Mouse (Mus musculus) limb, embryonic 11.5 days (tissue): ENCODE results near the gene Opcml. TPM values are rescaled to one million over a fixed set of nuclear protein-coding genes. Genes with fewer than 3 reads are reported as not detected.

ENCODE experiments used
- ATAC-seq: fragments of 200-750 bp; cut with Nextera tagmentation; 2 replicates; pipeline ENCODE4 v1.8.0; 2017; ENCODE audit warnings: low read depth; ENCODE audit not compliant: insufficient number of reproducible peaks, low FRiP score, low TSS enrichment
- DNase-seq: peaks from one replicate; pipeline ENCODE4 v3.0.0-alpha.2; 2015; ENCODE audit warnings: low spot score
- H3K27ac ChIP-seq: fragments of 300-500 bp; sonication (generic); replicated peaks from 2 replicates; pipeline ENCODE4 v1.5.1; 2014; ENCODE audit warnings: low read depth, mild to moderate bottlenecking, low read length
- H3K27me3 ChIP-seq: fragments of 300-500 bp; sonication (generic); 2 replicates; pipeline ENCODE4 v1.6.1; 2014; ENCODE audit warnings: mild to moderate bottlenecking, low read length, mixed read lengths; ENCODE audit not compliant: control insufficient read depth, insufficient read depth
- H3K36me3 ChIP-seq: fragments of 300-500 bp; sonication (generic); 2 replicates; pipeline ENCODE4 v1.6.1; 2014; ENCODE audit warnings: mild to moderate bottlenecking, low read length, moderate library complexity, mixed read lengths; ENCODE audit not compliant: control insufficient read depth, insufficient read depth
- H3K4me1 ChIP-seq: fragments of 300-500 bp; sonication (generic); 2 replicates; pipeline ENCODE4 v1.6.1; 2014; ENCODE audit warnings: low read length, mixed read lengths; ENCODE audit not compliant: control insufficient read depth, insufficient read depth
- H3K4me2 ChIP-seq: fragments of 300-500 bp; sonication (generic); 2 replicates; pipeline ENCODE4 v1.6.1; 2014; ENCODE audit warnings: low read depth, mild to moderate bottlenecking, moderate library complexity; ENCODE audit not compliant: severe bottlenecking
- H3K4me3 ChIP-seq: fragments of 300-500 bp; sonication (generic); 2 replicates; pipeline ENCODE4 v1.5.1; 2014; ENCODE audit warnings: low read depth, low read length
- H3K9ac ChIP-seq: fragments of 300-500 bp; sonication (generic); 2 replicates; pipeline ENCODE4 v1.6.1; 2014; ENCODE audit warnings: mild to moderate bottlenecking, low read length
- H3K9me3 ChIP-seq: fragments of 300-500 bp; sonication (generic); 2 replicates; pipeline ENCODE4 v1.6.1; 2016; ENCODE audit warnings: low read length; ENCODE audit not compliant: control insufficient read depth
- WGBS: fragments of 180-500 bp; shearing (Covaris S2); extraction: QIAGEN DNeasy Blood & Tissue Kit; methylation state at CpG from one replicate; pipeline ENCODE4 v1.1.7; 2014; 5-methylcytosine and 5-hydroxymethylcytosine counted together
- polyA plus RNA-seq: library from polyadenylated mRNA; unstranded; fragments of >200 nt; fragmentation: Nextera tagmentation; extraction: Ambion mirVana; gene quantifications from 2 replicates; pipeline ENCODE4 v1.2.1, GENCODE M21; 2014

Opcml gene
- polyA plus RNA-seq, 1 experiment from 2014 or later = 0.20 TPM

DNA sequence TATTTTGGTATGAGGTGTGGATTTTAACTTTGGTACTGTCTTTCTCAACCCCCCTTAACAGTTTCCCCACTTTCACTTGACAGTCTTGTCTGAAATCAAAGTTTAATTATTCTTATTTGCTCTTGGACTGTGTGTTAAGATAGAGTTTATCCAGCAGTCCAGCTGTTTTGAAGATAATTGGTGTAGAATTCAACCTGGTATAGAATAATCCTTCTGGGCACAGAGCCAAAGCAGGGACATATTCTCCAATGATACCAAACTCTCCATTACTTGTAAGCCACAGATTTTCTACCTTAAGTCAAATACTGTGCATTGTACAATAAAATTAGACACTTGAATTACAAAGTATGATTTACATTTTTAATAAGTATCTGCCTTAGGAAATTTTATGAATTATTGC is 852.2 kb downstream of the Opcml start:
- H3K36me3 ChIP-seq = no peaks in the 10 kb centered on the region
- no peak overlapping the region for H3K4me3 ChIP-seq
- no peak overlapping the region for H3K4me2 ChIP-seq
- H3K9ac ChIP-seq = no peak overlapping the region
- no peak for DNase-seq
- no peak for ATAC-seq
- H3K9me3 ChIP-seq = no peaks in the 10 kb centered on the region
- no peaks in the 10 kb centered on the region for H3K4me1 ChIP-seq
- no peaks in the 10 kb centered on the region for H3K27me3 ChIP-seq
- H3K27ac ChIP-seq = no peak overlapping the region

DNA sequence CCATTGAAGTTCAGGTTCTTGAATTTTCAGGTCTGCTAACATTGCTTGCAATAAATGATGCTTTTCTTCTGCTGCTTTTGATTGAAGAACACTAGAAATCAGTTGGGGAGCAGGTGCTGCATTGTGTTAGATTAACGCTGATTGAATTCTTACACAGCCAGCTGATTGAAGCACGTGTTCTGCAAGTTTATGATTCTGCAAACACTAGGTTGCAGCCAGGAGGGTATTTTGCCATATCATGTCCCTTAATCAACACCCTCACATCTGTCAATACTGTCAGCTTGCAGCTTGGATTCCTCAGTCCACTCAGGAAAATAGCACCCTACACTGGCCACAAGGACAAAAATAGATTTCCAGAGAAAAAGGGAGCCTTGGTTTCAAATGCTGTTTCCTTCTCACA is 853.5 kb downstream of the Opcml start:
- H3K9ac ChIP-seq = no peak overlapping the region
- H3K4me2 ChIP-seq = no peak overlapping the region
- no peak for ATAC-seq
- no peaks in the 10 kb centered on the region for H3K36me3 ChIP-seq
- no peaks in the 10 kb centered on the region for H3K4me1 ChIP-seq
- no peak overlapping the region for H3K4me3 ChIP-seq
- no peaks in the 10 kb centered on the region for H3K9me3 ChIP-seq
- 76% methylated on average over 2 of the region's 2 CpGs for WGBS
- no peak overlapping the region for H3K27ac ChIP-seq
- H3K27me3 ChIP-seq = no peaks in the 10 kb centered on the region
- DNase-seq = no peak

DNA sequence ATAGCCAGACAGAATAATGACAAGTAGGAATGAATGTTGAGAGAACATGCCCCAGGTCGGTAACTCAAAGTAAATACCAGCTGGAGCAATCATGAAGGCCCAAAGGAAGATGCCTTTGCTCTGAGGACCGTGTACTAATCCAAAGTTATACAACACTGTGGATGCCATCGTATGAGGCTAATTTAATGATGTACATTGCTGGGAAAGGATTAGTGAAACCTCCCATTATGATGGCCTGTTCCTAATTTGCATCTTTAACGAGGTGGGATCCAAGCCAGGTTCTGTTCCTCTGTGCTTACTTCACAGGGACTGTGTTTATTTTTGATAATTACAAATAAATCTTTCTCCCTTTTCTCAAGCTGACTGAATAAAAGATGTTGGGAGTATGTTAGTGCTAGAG is 859.5 kb downstream of the Opcml start:
- 53% methylated on average over 4 of the region's 4 CpGs for WGBS
- no peak overlapping the region for H3K4me2 ChIP-seq
- H3K9ac ChIP-seq = no peak overlapping the region
- H3K27ac ChIP-seq = no peak overlapping the region
- DNase-seq (no peak), ATAC-seq (no peak)
- no peaks in the 10 kb centered on the region for H3K9me3 ChIP-seq
- no peaks in the 10 kb centered on the region for H3K27me3 ChIP-seq
- no peaks in the 10 kb centered on the region for H3K4me1 ChIP-seq
- no peaks in the 10 kb centered on the region for H3K36me3 ChIP-seq
- no peak overlapping the region for H3K4me3 ChIP-seq

DNA sequence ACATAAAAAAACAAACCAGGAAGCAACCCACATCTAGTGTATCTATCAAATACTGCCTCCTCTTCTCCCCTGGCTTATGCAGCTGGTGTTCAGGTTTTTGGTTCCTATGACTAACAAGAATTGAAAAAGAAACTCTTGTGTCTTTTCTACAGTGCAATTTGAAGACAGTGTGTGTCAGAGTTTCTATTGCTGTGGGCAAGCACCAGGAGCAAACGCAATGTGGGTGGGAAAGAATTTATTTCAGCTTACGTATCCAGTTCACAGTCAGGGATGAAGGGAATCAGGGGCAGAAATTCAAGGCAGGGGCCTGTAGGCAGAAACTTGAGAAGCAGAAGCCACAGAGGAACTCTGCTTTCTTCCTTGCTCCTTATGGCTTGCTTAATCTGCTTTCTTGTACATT is 869.4 kb downstream of the Opcml start:
- DNase-seq = no peak
- no peak for ATAC-seq
- H3K27ac ChIP-seq = no peak overlapping the region
- no peaks in the 10 kb centered on the region for H3K9me3 ChIP-seq
- H3K36me3 ChIP-seq = no peaks in the 10 kb centered on the region
- no peaks in the 10 kb centered on the region for H3K4me1 ChIP-seq
- WGBS = 76% methylated on average over 2 of the region's 2 CpGs
- no peaks in the 10 kb centered on the region for H3K27me3 ChIP-seq
- no peak overlapping the region for H3K4me2 ChIP-seq
- no peak overlapping the region for H3K9ac ChIP-seq
- H3K4me3 ChIP-seq = no peak overlapping the region

DNA sequence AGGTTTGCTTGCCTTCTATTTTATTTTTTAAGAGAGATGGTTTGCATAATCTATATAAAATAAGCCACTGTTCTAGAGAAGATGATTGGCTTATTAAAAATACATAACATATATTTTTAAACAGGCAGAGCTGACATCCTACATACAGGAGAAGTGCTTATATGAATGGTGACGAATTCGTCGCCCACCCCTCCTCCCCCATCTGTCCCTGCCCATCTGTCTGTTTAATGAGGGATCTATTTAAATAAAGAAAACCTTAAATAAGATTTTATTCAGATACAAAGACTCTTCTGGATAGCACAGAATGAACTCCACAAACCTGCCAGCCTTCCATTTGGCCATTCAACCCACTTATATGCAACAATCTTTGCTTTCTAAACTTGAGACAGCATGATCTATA is 872.3 kb downstream of the Opcml start:
- Histone ChIP-seq H3K4me2 (no peak overlapping the region), H3K27me3 (no peaks in the 10 kb centered on the region), H3K27ac (no peak overlapping the region), H3K9me3 (no peaks in the 10 kb centered on the region), H3K36me3 (no peaks in the 10 kb centered on the region), H3K9ac (no peak overlapping the region), H3K4me1 (no peaks in the 10 kb centered on the region), H3K4me3 (no peak overlapping the region)
- 98% methylated on average over 3 of the region's 3 CpGs for WGBS
- DNase-seq (no peak), ATAC-seq (no peak)

DNA sequence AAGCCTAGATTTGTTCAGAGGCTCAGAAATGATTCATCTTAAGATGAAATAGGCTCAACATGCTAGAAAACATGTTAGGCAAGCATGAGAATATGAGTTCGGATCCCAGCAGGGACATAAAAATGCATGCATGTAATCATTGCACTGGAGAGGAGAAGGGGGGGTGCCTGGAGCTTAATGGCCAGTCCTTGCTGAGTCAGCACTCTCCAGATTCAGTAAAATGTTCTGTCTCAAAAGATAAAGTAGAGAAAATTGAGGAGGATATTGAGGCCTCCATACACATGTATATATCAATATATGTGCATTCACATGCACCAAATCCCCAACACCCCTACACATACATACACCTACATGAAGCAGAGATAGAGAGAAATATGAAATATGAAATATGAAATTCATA is 889.7 kb downstream of the Opcml start:
- ATAC-seq (no peak), DNase-seq (no peak)
- Histone ChIP-seq H3K9me3 (no peaks in the 10 kb centered on the region), H3K36me3 (no peaks in the 10 kb centered on the region), H3K27me3 (no peaks in the 10 kb centered on the region), H3K4me3 (no peak overlapping the region), H3K9ac (no peak overlapping the region), H3K4me1 (no peaks in the 10 kb centered on the region), H3K27ac (no peak overlapping the region), H3K4me2 (no peak overlapping the region)
- 94% methylated on average over 1 of the region's 1 CpGs for WGBS

DNA sequence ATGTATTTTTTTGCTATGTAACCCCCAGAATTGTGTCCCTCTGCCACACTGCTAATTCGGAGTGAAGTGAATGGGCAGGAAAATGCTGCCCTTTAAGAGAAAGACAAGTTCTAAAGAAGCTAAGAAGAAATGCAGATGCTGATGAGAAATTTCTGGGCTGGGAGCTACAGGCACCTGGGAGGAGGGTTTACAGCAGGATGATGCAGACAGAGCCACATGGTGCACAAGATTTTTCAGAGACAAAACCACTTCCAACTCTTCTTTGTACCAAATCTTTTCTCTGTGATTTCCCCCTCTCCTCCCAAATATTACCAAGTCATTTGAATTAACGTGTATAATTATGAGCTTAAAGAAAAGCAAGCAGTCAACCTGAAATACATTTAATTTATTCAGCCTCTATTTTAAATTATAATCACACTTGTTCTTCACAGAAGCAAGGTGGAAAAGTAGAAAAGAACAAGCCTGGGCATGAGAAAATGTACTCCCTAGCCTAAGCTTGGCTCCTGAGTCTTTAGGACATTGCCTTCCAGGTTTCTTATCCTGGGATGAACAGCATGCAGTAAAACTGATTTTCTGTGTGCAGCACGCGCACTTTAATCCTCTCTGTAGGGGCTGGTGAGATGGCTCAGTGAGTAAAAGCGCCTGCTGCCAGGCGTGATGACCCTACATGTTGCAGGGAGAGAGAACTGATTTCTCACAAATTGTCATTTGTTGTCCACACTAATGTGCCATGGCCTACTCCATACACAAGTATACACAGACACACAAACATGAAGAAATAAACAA is 890.9 kb downstream of the Opcml start:
- no peak overlapping the region for H3K4me2 ChIP-seq
- no peak for ATAC-seq
- 71% methylated on average over 6 of the region's 6 CpGs for WGBS
- no peaks in the 10 kb centered on the region for H3K27me3 ChIP-seq
- H3K4me1 ChIP-seq = no peaks in the 10 kb centered on the region
- no peak overlapping the region for H3K27ac ChIP-seq
- no peaks in the 10 kb centered on the region for H3K9me3 ChIP-seq
- H3K4me3 ChIP-seq = no peak overlapping the region
- no peak overlapping the region for H3K9ac ChIP-seq
- no peaks in the 10 kb centered on the region for H3K36me3 ChIP-seq
- no peak for DNase-seq

DNA sequence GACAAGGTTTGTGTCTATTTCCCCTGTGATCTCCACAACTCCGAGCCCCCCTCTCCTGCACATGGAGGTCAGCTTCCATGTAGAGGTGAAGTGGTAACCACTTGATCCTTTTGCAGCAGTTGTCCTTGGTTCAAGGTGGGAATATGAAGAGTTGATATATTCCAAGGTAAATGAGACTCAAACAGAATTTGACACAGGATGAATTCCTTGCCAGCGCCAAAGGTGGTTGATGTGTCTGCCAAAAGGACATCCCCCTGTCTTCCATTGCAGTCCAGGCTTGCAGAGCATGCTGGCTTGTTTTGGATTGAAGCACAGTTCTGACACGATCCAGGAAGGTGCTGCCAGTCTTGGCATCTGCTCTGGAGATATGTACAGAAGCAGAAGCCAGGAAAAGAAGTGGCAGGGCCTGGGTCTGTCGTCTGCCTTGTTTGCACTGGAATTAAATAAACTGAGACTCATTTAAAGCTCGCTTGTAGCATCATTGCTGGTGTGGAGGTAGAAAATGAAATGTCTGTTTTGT is 893.4 kb downstream of the Opcml start:
- DNase-seq (no peak), ATAC-seq (no peak)
- H3K4me3 ChIP-seq = no peak overlapping the region
- no peaks in the 10 kb centered on the region for H3K36me3 ChIP-seq
- H3K4me1 ChIP-seq = no peaks in the 10 kb centered on the region
- 84% methylated on average over 5 of the region's 5 CpGs for WGBS
- no peak overlapping the region for H3K9ac ChIP-seq
- no peak overlapping the region for H3K4me2 ChIP-seq
- H3K27ac ChIP-seq = no peak overlapping the region
- H3K9me3 ChIP-seq = no peaks in the 10 kb centered on the region
- H3K27me3 ChIP-seq = no peaks in the 10 kb centered on the region
